Mouse (Mus musculus) erythroblast, embryonic 14.5 days (primary cell): ENCODE results near the gene Ifna15. TPM values are rescaled to one million over a fixed set of nuclear protein-coding genes. Genes with fewer than 3 reads are reported as not detected.

Experiments used
- H3K27me3 ChIP-seq: 2 replicates; pipeline ENCODE4 v1.6.1; 2012; ENCODE audit warnings: inconsistent platforms; ENCODE audit not compliant: control insufficient read depth
- H3K36me3 ChIP-seq: 2 replicates; pipeline ENCODE4 v1.6.1; 2012; ENCODE audit warnings: mild to moderate bottlenecking, inconsistent platforms; ENCODE audit not compliant: control insufficient read depth
- H3K4me1 ChIP-seq: 2 replicates; pipeline ENCODE4 v1.6.1; 2012; ENCODE audit warnings: inconsistent platforms; ENCODE audit not compliant: control insufficient read depth
- H3K4me3 ChIP-seq: replicated peaks from 2 replicates; pipeline ENCODE3; 2012; ENCODE audit warnings: moderate library complexity, mild to moderate bottlenecking, inconsistent platforms
- H3K9me3 ChIP-seq: 2 replicates; pipeline ENCODE4 v1.6.1; 2012; ENCODE audit warnings: low read length, inconsistent platforms, mixed read lengths; ENCODE audit not compliant: control insufficient read depth
- GATA1 ChIP-seq: IDR thresholded peaks from 2 replicates; pipeline ENCODE4 v1.6.1; 2012; ENCODE audit warnings: low read length, inconsistent platforms, mixed read lengths
- TAL1 ChIP-seq: IDR thresholded peaks from 3 replicates; pipeline ENCODE4 v1.6.1; 2012; ENCODE audit warnings: low read length, inconsistent platforms, mixed read lengths
- polyA plus RNA-seq: library from polyadenylated mRNA; stranded (reverse); fragments of >175 nt; gene quantifications from 2 replicates; pipeline ENCODE4 v1.2.3, GENCODE M21; 2012

Ifna15 gene
- polyA plus RNA-seq, 1 experiment = not detected

GRCm38 (mm10) chr4:88536640-88537039 lies 21.4 kb downstream of the Ifna15 start:
- no peaks in the 10 kb centered on the region for H3K36me3 ChIP-seq
- peaks cover 41% of the 10 kb centered on the region for H3K4me1 ChIP-seq
- no peak for TF ChIP-seq TAL1
- no peak for TF ChIP-seq GATA1
- H3K9me3 ChIP-seq = no peaks in the 10 kb centered on the region
- H3K4me3 ChIP-seq = no peak overlapping the region
- no peaks in the 10 kb centered on the region for H3K27me3 ChIP-seq

GRCm38 (mm10) chr4:88535742-88536141 lies 22.3 kb downstream of the Ifna15 start:
- Histone ChIP-seq H3K27me3 (no peaks in the 10 kb centered on the region), H3K9me3 (no peaks in the 10 kb centered on the region), H3K36me3 (no peaks in the 10 kb centered on the region), H3K4me1 (peaks cover 41% of the 10 kb centered on the region), H3K4me3 (no peak overlapping the region)
- TF ChIP-seq GATA1 (peak; percentile 37; the same call in 1 of the 2 replicates), TAL1 (peak; percentile 75)

GRCm38 (mm10) chr4:88534903-88535302 lies 23.1 kb downstream of the Ifna15 start:
- no peaks in the 10 kb centered on the region for H3K9me3 ChIP-seq
- H3K4me1 ChIP-seq = peaks cover 41% of the 10 kb centered on the region
- no peaks in the 10 kb centered on the region for H3K36me3 ChIP-seq
- no peak for TF ChIP-seq TAL1
- no peak for TF ChIP-seq GATA1
- no peaks in the 10 kb centered on the region for H3K27me3 ChIP-seq
- no peak overlapping the region for H3K4me3 ChIP-seq

GRCm38 (mm10) chr4:88533499-88533898 lies 24.5 kb downstream of the Ifna15 start:
- no peaks in the 10 kb centered on the region for H3K9me3 ChIP-seq
- no peaks in the 10 kb centered on the region for H3K27me3 ChIP-seq
- H3K36me3 ChIP-seq = no peaks in the 10 kb centered on the region
- peaks cover 39% of the 10 kb centered on the region for H3K4me1 ChIP-seq
- no peak overlapping the region for H3K4me3 ChIP-seq
- TF ChIP-seq TAL1 = no peak
- TF ChIP-seq GATA1 = no peak

GRCm38 (mm10) chr4:88530892-88531291 lies 27.2 kb downstream of the Ifna15 start:
- Histone ChIP-seq H3K27me3 (no peaks in the 10 kb centered on the region), H3K4me1 (peaks cover 28% of the 10 kb centered on the region), H3K36me3 (no peaks in the 10 kb centered on the region), H3K9me3 (no peaks in the 10 kb centered on the region), H3K4me3 (no peak overlapping the region)
- TF ChIP-seq TAL1 = no peak
- no peak for TF ChIP-seq GATA1

GRCm38 (mm10) chr4:88530271-88530670 lies 27.8 kb downstream of the Ifna15 start:
- no peaks in the 10 kb centered on the region for H3K9me3 ChIP-seq
- no peaks in the 10 kb centered on the region for H3K27me3 ChIP-seq
- no peaks in the 10 kb centered on the region for H3K36me3 ChIP-seq
- H3K4me1 ChIP-seq = peaks cover 25% of the 10 kb centered on the region
- TF ChIP-seq TAL1 (no peak), GATA1 (no peak)
- H3K4me3 ChIP-seq = no peak overlapping the region

- Histone ChIP-seq H3K9me3 (no peaks in the 10 kb centered on the region), H3K36me3 (no peaks in the 10 kb centered on the region)
Observed at GRCm38 (mm10) chr4:88526379-88527049, 31.5 kb downstream of the Ifna15 start.

GRCm38 (mm10) chr4:88525393-88525792 lies 32.7 kb downstream of the Ifna15 start:
- H3K27me3 ChIP-seq = no peaks in the 10 kb centered on the region
- TF ChIP-seq TAL1 = no peak
- no peak for TF ChIP-seq GATA1
- peaks cover 13% of the 10 kb centered on the region for H3K4me1 ChIP-seq
- H3K9me3 ChIP-seq = no peaks in the 10 kb centered on the region
- H3K36me3 ChIP-seq = no peaks in the 10 kb centered on the region
- H3K4me3 ChIP-seq = no peak overlapping the region

More at GRCm38 (mm10) chr4:88526379-88527049, 31.5 kb downstream of the Ifna15 start:
- Histone ChIP-seq H3K27me3 (no peaks in the 10 kb centered on the region), H3K4me3 (no peak overlapping the region), H3K4me1 (peaks cover 13% of the 10 kb centered on the region)
- TF ChIP-seq GATA1 = no peak
- TF ChIP-seq TAL1 = no peak

- H3K4me3 ChIP-seq = no peak overlapping the region
- H3K4me1 ChIP-seq = peaks cover 13% of the 10 kb centered on the region
- H3K9me3 ChIP-seq = no peaks in the 10 kb centered on the region
- H3K36me3 ChIP-seq = no peaks in the 10 kb centered on the region
- TF ChIP-seq TAL1 (no peak), GATA1 (no peak)
- no peaks in the 10 kb centered on the region for H3K27me3 ChIP-seq
Observed at GRCm38 (mm10) chr4:88523241-88523640, 34.8 kb downstream of the Ifna15 start.

GRCm38 (mm10) chr4:88522674-88523073 lies 35.4 kb downstream of the Ifna15 start, which contains the start of gene Ifnb1:
TSS of gene Ifnb1 (minus strand) at chr4:88522774.
- Histone ChIP-seq H3K4me1 (peaks cover 13% of the 10 kb centered on the region), H3K9me3 (no peaks in the 10 kb centered on the region), H3K4me3 (no peak within 1 kb of the TSS), H3K36me3 (no peaks in the 10 kb centered on the region), H3K27me3 (no peaks in the 10 kb centered on the region)
- TF ChIP-seq TAL1 (no peak), GATA1 (no peak)
